Mouse (Mus musculus): ENCODE data around the gene Ulk4. TPM values are rescaled to one million over a fixed set of nuclear protein-coding genes. Genes with fewer than 3 reads are reported as not detected.

Ulk4 gene
- polyA plus RNA-seq, 1 experiment from 2014 or later, result 23.2 TPM

- Histone ChIP-seq H3K4me2 (ENCODE audit: low read depth, low read length) (no peak overlapping the region), H3K4me1 (ENCODE audit: insufficient read depth) (no peaks in the 10 kb centered on the region), H3K27me3 (ENCODE audit: insufficient read depth, low read length) (no peaks in the 10 kb centered on the region), H3K4me3 (ENCODE audit: low read depth, low read length) (no peak overlapping the region), H3K36me3 (replicated peaks; ENCODE audit: insufficient read depth, low read length) (no peaks in the 10 kb centered on the region), H3K9ac (replicated peaks) (no peak overlapping the region), H3K9me3 (ENCODE audit: low read length) (no peaks in the 10 kb centered on the region), H3K27ac (ENCODE audit: low read depth) (no peak overlapping the region)
- DNase-seq (no peak), ATAC-seq (no peak)
- TF ChIP-seq CTCF (IDR thresholded peaks at IDR 0.05; ENCODE audit: low read depth) (no peak), EP300 (IDR thresholded peaks at IDR 0.05; ENCODE audit: low read depth) (no peak)
- WGBS (ENCODE audit: insufficient replicate concordance), result 85% methylated on average over 10 of the region's 10 CpGs
Measured at GRCm38 (mm10) chr9:121067043-121067442, 210.0 kb downstream of the Ulk4 start.

DNA sequence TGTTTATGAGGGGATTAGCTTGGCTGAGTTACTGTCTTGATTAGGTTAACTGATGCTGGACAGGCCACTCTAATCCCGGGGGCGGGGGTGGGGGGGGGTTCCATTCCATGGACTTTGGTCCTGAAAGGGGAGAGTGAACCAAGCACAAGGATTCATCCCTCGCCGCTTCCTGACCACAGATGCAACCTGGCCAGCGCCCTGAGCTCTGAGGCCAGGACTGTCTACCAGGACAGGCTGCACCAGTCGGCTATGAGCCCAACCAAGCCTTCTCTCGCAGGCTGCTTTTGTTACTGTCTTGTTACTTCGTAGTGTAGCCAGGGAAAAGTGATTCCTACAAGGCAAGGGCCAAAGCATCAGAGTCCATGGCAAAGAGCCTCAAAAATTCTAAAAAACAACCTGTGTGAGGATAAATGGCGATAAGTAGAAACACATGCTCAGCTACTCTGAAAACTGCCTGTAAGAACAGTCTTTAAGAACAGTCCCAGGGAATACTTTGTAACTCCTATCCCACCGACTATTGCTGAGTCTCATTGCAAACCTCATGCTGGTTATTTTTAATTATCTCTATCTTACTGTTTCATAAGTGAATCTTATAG, 211.5 kb downstream of the Ulk4 start:
- ATAC-seq (no peak), DNase-seq (no peak)
- no peak overlapping the region for H3K9ac ChIP-seq (replicated peaks)
- H3K4me1 ChIP-seq (ENCODE audit: insufficient read depth), result no peaks in the 10 kb centered on the region
- no peaks in the 10 kb centered on the region for H3K36me3 ChIP-seq (replicated peaks; ENCODE audit: insufficient read depth, low read length)
- TF ChIP-seq EP300 (IDR thresholded peaks at IDR 0.05; ENCODE audit: low read depth) (no peak), CTCF (IDR thresholded peaks at IDR 0.05; ENCODE audit: low read depth) (no peak)
- 71% methylated on average over 10 of the region's 10 CpGs for WGBS (ENCODE audit: insufficient replicate concordance)
- H3K4me3 ChIP-seq (ENCODE audit: low read depth, low read length), result no peak overlapping the region
- no peak overlapping the region for H3K4me2 ChIP-seq (ENCODE audit: low read depth, low read length)
- H3K27me3 ChIP-seq (ENCODE audit: insufficient read depth, low read length), result no peaks in the 10 kb centered on the region
- no peaks in the 10 kb centered on the region for H3K9me3 ChIP-seq (ENCODE audit: low read length)
- H3K27ac ChIP-seq (ENCODE audit: low read depth), result no peak overlapping the region

DNA sequence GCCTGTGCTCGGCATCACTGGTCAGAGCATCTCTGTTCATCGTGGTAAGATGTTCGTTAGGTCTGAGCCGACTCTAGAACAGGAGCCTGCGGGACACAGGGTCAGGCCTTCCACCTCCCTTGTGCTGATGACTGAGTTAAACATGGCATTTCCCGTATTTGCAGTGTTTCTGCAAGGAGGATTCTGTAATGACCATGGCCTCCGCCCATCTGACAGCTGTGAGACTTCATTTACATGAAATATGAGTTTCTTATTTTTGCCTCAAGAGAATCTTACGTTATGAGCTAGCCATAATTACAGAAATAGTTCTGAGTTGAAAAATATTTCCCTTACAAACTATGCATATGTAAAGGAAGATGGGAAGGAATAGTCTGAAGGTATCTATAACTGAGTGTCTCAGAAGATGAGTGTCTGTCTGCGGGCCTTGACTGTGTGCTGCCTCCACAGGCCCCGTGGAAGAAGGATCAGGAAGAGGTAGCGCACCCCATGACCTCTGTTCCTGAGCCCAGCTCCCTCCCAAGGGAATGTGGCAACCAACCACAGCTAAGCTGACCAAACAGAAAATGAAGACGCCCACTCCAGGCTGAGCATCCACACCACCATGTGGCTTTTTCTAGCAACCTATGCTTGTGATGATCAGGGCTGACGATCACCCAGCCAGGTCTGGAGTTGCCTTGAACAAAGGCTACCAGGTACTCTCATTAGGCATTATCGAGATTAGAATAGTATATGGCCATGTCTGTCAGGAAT, 212.2 kb downstream of the Ulk4 start:
- no peaks in the 10 kb centered on the region for H3K4me1 ChIP-seq (ENCODE audit: insufficient read depth)

DNA sequence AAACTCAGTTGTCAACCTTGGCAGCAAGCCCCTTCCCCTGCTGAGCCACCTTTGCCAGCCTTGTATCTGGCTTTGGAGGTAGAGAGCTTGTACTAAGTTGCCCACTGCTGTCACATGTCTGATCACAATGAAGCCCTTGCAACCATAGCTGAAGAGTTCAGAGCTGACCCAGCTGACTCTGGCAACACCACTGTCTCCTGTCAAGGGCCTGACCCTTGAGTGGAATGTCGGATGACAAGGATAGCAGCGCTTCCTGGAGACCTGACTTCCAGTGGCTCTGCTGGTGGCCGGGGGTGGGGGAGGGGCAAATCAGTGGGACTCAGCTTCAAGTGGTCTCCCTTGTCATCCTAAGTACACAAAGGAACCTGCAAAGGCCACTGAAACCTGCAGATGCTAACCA, 214.3 kb downstream of the Ulk4 start:
- WGBS (ENCODE audit: insufficient replicate concordance), result 54% methylated on average over 3 of the region's 3 CpGs
- Histone ChIP-seq H3K4me1 (ENCODE audit: insufficient read depth) (no peaks in the 10 kb centered on the region), H3K9me3 (ENCODE audit: low read length) (no peaks in the 10 kb centered on the region), H3K27ac (ENCODE audit: low read depth) (no peak overlapping the region), H3K4me2 (ENCODE audit: low read depth, low read length) (no peak overlapping the region), H3K27me3 (ENCODE audit: insufficient read depth, low read length) (no peaks in the 10 kb centered on the region), H3K9ac (replicated peaks) (no peak overlapping the region), H3K36me3 (replicated peaks; ENCODE audit: insufficient read depth, low read length) (no peaks in the 10 kb centered on the region), H3K4me3 (ENCODE audit: low read depth, low read length) (no peak overlapping the region)
- no peak for DNase-seq
- TF ChIP-seq CTCF (IDR thresholded peaks at IDR 0.05; ENCODE audit: low read depth), result no peak
- no peak for TF ChIP-seq EP300 (IDR thresholded peaks at IDR 0.05; ENCODE audit: low read depth)
- ATAC-seq, result no peak

More for the DNA sequence above, 212.2 kb downstream of the Ulk4 start:
- no peak overlapping the region for H3K4me3 ChIP-seq (ENCODE audit: low read depth, low read length)
- no peak overlapping the region for H3K9ac ChIP-seq (replicated peaks)
- no peaks in the 10 kb centered on the region for H3K9me3 ChIP-seq (ENCODE audit: low read length)
- no peaks in the 10 kb centered on the region for H3K36me3 ChIP-seq (replicated peaks; ENCODE audit: insufficient read depth, low read length)
- ATAC-seq (no peak), DNase-seq (no peak)
- no peaks in the 10 kb centered on the region for H3K27me3 ChIP-seq (ENCODE audit: insufficient read depth, low read length)
- H3K4me2 ChIP-seq (ENCODE audit: low read depth, low read length), result no peak overlapping the region
- H3K27ac ChIP-seq (ENCODE audit: low read depth), result no peak overlapping the region
- TF ChIP-seq CTCF (IDR thresholded peaks at IDR 0.05; ENCODE audit: low read depth), result no peak
- no peak for TF ChIP-seq EP300 (IDR thresholded peaks at IDR 0.05; ENCODE audit: low read depth)
- WGBS (ENCODE audit: insufficient replicate concordance), result 74% methylated on average over 14 of the region's 14 CpGs

DNA sequence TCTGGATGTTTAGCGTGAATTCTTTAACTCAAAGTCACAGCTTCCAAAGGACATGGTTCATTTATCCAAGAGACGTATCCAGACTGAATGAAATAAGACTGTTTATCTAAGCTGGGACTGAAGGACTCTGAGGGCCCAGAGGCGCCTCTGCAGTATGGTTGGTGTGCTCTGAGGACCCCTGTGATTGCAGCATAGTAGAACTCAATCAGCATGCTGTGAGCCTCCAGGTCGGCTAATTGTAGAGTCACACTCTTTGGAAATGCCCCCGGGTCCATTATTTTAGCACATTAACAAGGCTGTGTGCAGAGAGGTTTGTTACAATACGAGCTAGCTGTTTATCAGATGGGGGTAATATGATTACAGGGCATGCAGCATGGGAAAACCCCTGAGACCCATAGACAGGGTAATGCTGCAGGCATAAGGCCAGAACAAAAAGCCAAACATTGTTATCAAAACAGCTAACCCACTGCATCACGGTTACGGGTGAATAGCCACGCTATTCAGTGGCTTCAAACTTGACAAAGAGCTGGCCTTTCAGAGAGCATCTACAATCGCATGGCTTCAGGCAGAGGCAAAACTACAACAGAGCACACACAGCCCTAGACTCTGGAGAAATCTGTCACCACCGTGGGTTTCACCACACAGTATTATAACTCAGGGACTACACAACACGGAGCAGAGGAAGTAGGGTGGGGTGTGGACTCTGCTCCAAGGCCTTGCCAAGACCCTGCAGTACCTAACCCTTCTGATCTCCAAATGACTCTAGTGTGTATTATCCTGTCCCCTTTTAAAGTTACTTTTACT, 215.0 kb downstream of the Ulk4 start:
- no peak for DNase-seq
- Histone ChIP-seq H3K9me3 (ENCODE audit: low read length) (no peaks in the 10 kb centered on the region), H3K4me3 (ENCODE audit: low read depth, low read length) (no peak overlapping the region), H3K4me1 (ENCODE audit: insufficient read depth) (no peaks in the 10 kb centered on the region), H3K36me3 (replicated peaks; ENCODE audit: insufficient read depth, low read length) (no peaks in the 10 kb centered on the region), H3K9ac (replicated peaks) (no peak overlapping the region), H3K27ac (ENCODE audit: low read depth) (no peak overlapping the region), H3K27me3 (ENCODE audit: insufficient read depth, low read length) (no peaks in the 10 kb centered on the region), H3K4me2 (ENCODE audit: low read depth, low read length) (no peak overlapping the region)
- no peak for ATAC-seq
- TF ChIP-seq EP300 (IDR thresholded peaks at IDR 0.05; ENCODE audit: low read depth), result no peak
- no peak for TF ChIP-seq CTCF (IDR thresholded peaks at IDR 0.05; ENCODE audit: low read depth)
- 63% methylated on average over 12 of the region's 12 CpGs for WGBS (ENCODE audit: insufficient replicate concordance)

- Histone ChIP-seq H3K27ac (ENCODE audit: low read depth) (no peak overlapping the region), H3K27me3 (ENCODE audit: insufficient read depth, low read length) (no peaks in the 10 kb centered on the region), H3K4me2 (ENCODE audit: low read depth, low read length) (no peak overlapping the region), H3K4me1 (ENCODE audit: insufficient read depth) (no peaks in the 10 kb centered on the region), H3K4me3 (ENCODE audit: low read depth, low read length) (no peak overlapping the region), H3K9ac (replicated peaks) (no peak overlapping the region), H3K9me3 (ENCODE audit: low read length) (no peaks in the 10 kb centered on the region), H3K36me3 (replicated peaks; ENCODE audit: insufficient read depth, low read length) (no peaks in the 10 kb centered on the region)
- TF ChIP-seq EP300 (IDR thresholded peaks at IDR 0.05; ENCODE audit: low read depth), result no peak
- TF ChIP-seq CTCF (IDR thresholded peaks at IDR 0.05; ENCODE audit: low read depth), result no peak
- no peak for ATAC-seq
- no peak for DNase-seq
- WGBS (ENCODE audit: insufficient replicate concordance), result 75% methylated on average over 8 of the region's 8 CpGs
Measured at GRCm38 (mm10) chr9:121060331-121060730, 216.7 kb downstream of the Ulk4 start.

All from liver, postnatal 0 days (tissue).